Mouse (Mus musculus) macrophage (primary cell): ENCODE data around the gene Tmem184b. TPM values are rescaled to one million over a fixed set of nuclear protein-coding genes. Genes with fewer than 3 reads are reported as not detected.

Source experiments
- H3K27ac ChIP-seq: fragments of 350-480 bp; formaldehyde crosslinking; 2 replicates; pipeline ENCODE4 v1.9.0; 2021
- H3K36me3 ChIP-seq: fragments of 350-480 bp; formaldehyde crosslinking; 2 replicates; pipeline ENCODE4 v1.9.0; 2021; ENCODE audit errors: inconsistent target
- H3K4me3 ChIP-seq: fragments of 350-480 bp; formaldehyde crosslinking; 2 replicates; pipeline ENCODE4 v1.9.0; 2021; ENCODE audit errors: inconsistent target
- H3K79me2 ChIP-seq: fragments of 350-480 bp; formaldehyde crosslinking; 2 replicates; pipeline ENCODE4 v1.9.0; 2021; ENCODE audit errors: inconsistent target
- WGBS: methylation state at CpG from one replicate; pipeline ENCODE4 v1.1.7; 2026; ENCODE audit warnings: inconsistent platforms; ENCODE audit not compliant: missing documents; 5-methylcytosine and 5-hydroxymethylcytosine counted together
- polyA plus RNA-seq: library from polyadenylated mRNA; stranded (reverse); fragments of 250-400 nt; gene quantifications from 3 replicates; pipeline ENCODE4 v1.2.4, GENCODE M21; 2018; ENCODE audit warnings: inconsistent platforms

Tmem184b gene
- polyA plus RNA-seq, 1 experiment from 2014 or later = 40.4 TPM

GRCm38 (mm10) chr15:79418265-79418664 lies 14.9 kb upstream of the Tmem184b start:
- no peaks in the 10 kb centered on the region for H3K79me2 ChIP-seq
- no peak overlapping the region for H3K27ac ChIP-seq
- H3K4me3 ChIP-seq = no peak overlapping the region
- peaks cover 41% of the 10 kb centered on the region for H3K36me3 ChIP-seq
- 86% methylated on average over 1 of the region's 3 CpGs for WGBS

GRCm38 (mm10) chr15:79417379-79417778 lies 14.0 kb upstream of the Tmem184b start:
- H3K4me3 ChIP-seq = no peak overlapping the region
- H3K27ac ChIP-seq = no peak overlapping the region
- no peaks in the 10 kb centered on the region for H3K79me2 ChIP-seq
- H3K36me3 ChIP-seq = peaks cover 32% of the 10 kb centered on the region
- 91% methylated on average over 3 of the region's 3 CpGs for WGBS

- H3K36me3 ChIP-seq = peaks cover 24% of the 10 kb centered on the region
- H3K27ac ChIP-seq = no peak overlapping the region
- 93% methylated on average over 10 of the region's 10 CpGs for WGBS
- no peaks in the 10 kb centered on the region for H3K79me2 ChIP-seq
- no peak overlapping the region for H3K4me3 ChIP-seq
Observed at GRCm38 (mm10) chr15:79416460-79417085, 13.2 kb upstream of the Tmem184b start.

GRCm38 (mm10) chr15:79414513-79414912 lies 11.1 kb upstream of the Tmem184b start:
- peaks cover 6% of the 10 kb centered on the region; the same call in 1 of the 2 replicates for H3K36me3 ChIP-seq
- H3K79me2 ChIP-seq = no peaks in the 10 kb centered on the region
- H3K4me3 ChIP-seq = no peak overlapping the region
- 11% methylated on average over 4 of the region's 4 CpGs for WGBS
- peak overlapping the region; percentile 45 for H3K27ac ChIP-seq

GRCm38 (mm10) chr15:79413802-79414201 lies 10.4 kb upstream of the Tmem184b start:
- Histone ChIP-seq H3K4me3 (no peak overlapping the region), H3K79me2 (no peaks in the 10 kb centered on the region), H3K36me3 (no peaks in the 10 kb centered on the region), H3K27ac (peak overlapping the region; percentile 45)
- WGBS = 32% methylated on average over 8 of the region's 8 CpGs

GRCm38 (mm10) chr15:79413201-79413600 lies 9.8 kb upstream of the Tmem184b start:
- Histone ChIP-seq H3K79me2 (no peaks in the 10 kb centered on the region), H3K36me3 (no peaks in the 10 kb centered on the region), H3K4me3 (no peak overlapping the region), H3K27ac (no peak overlapping the region)
- WGBS = 89% methylated on average over 3 of the region's 3 CpGs

- WGBS = 92% methylated on average over 10 of the region's 10 CpGs
- no peaks in the 10 kb centered on the region for H3K79me2 ChIP-seq
- no peaks in the 10 kb centered on the region for H3K36me3 ChIP-seq
- no peak overlapping the region for H3K4me3 ChIP-seq
- H3K27ac ChIP-seq = no peak overlapping the region
Observed at GRCm38 (mm10) chr15:79411363-79412065, 8.1 kb upstream of the Tmem184b start.

GRCm38 (mm10) chr15:79409077-79409573 lies 5.8 kb upstream of the Tmem184b start:
- H3K4me3 ChIP-seq = peak overlapping the region; percentile 20
- no peaks in the 10 kb centered on the region for H3K36me3 ChIP-seq
- 6% methylated on average over 4 of the region's 4 CpGs for WGBS
- H3K79me2 ChIP-seq = no peaks in the 10 kb centered on the region
- H3K27ac ChIP-seq = peak overlapping the region; percentile 70

- Histone ChIP-seq H3K4me3 (no peak overlapping the region), H3K27ac (no peak overlapping the region), H3K36me3 (no peaks in the 10 kb centered on the region), H3K79me2 (peaks cover 14% of the 10 kb centered on the region)
- 95% methylated on average over 4 of the region's 4 CpGs for WGBS
Observed at GRCm38 (mm10) chr15:79406564-79406963, 3.2 kb upstream of the Tmem184b start.

- Histone ChIP-seq H3K36me3 (no peaks in the 10 kb centered on the region), H3K4me3 (no peak overlapping the region), H3K27ac (no peak overlapping the region), H3K79me2 (peaks cover 37% of the 10 kb centered on the region)
- WGBS = 91% methylated on average over 1 of the region's 1 CpGs
Observed at GRCm38 (mm10) chr15:79404277-79404676, 908 bp upstream of the Tmem184b start.

GRCm38 (mm10) chr15:79403763-79404210 lies 418 bp upstream of the Tmem184b start:
- Histone ChIP-seq H3K79me2 (peaks cover 42% of the 10 kb centered on the region), H3K27ac (peak overlapping the region; percentile 66), H3K36me3 (no peaks in the 10 kb centered on the region), H3K4me3 (peak overlapping the region; percentile 71)
- 25% methylated on average over 9 of the region's 9 CpGs for WGBS

GRCm38 (mm10) chr15:79402176-79402575 lies 1.2 kb downstream of the Tmem184b start:
- peaks cover 4% of the 10 kb centered on the region; the same call in 1 of the 2 replicates for H3K36me3 ChIP-seq
- H3K27ac ChIP-seq = no peak overlapping the region; the same call in 1 of the 2 replicates
- 40% methylated on average over 5 of the region's 5 CpGs for WGBS
- peak overlapping the region; percentile 71 for H3K4me3 ChIP-seq
- peaks cover 58% of the 10 kb centered on the region for H3K79me2 ChIP-seq

- Histone ChIP-seq H3K27ac (peak overlapping the region; percentile 46), H3K79me2 (peaks cover 70% of the 10 kb centered on the region), H3K36me3 (peaks cover 15% of the 10 kb centered on the region; the same call in 1 of the 2 replicates), H3K4me3 (no peak overlapping the region)
- WGBS = 95% methylated on average over 7 of the region's 7 CpGs
Observed at GRCm38 (mm10) chr15:79400975-79401365, 2.4 kb downstream of the Tmem184b start.

- H3K27ac ChIP-seq = peak overlapping the region; percentile 46
- peaks cover 17% of the 10 kb centered on the region; the same call in 1 of the 2 replicates for H3K36me3 ChIP-seq
- H3K79me2 ChIP-seq = peaks cover 76% of the 10 kb centered on the region
- WGBS = 36% methylated on average over 6 of the region's 6 CpGs
- no peak overlapping the region for H3K4me3 ChIP-seq
Observed at GRCm38 (mm10) chr15:79400134-79400974, 3.0 kb downstream of the Tmem184b start.
